Mouse (Mus musculus): ENCODE measurements around the gene Sgo1.

DNA sequence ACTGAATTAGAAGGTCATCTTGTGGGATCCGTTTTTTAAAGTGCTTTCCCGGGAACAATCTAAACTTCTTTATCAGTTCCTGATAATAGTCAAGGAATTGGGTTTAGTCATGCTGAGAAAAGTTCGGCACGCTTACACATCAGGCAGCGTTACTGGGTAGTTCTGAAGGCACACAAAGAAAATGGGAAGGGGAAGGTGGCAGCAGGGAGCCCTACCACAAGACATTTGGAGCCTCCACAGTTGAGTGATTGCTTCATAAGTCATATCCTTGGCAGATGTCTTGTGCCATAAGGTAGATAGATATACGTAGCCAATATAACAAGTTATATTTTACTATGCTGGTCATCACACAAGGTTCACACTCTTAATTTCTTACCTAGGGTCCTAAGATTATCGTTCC lies 813 bp upstream of the Sgo1 start:
- no peak for TF ChIP-seq CTCF (IDR thresholded peaks at IDR 0.05; ENCODE audit: borderline replicate concordance, control insufficient read depth, extremely low read depth, insufficient read depth, low read length, poor library complexity)
- no peak for TF ChIP-seq POLR2A (IDR thresholded peaks at IDR 0.05; ENCODE audit: control insufficient read depth, extremely low read depth, insufficient read depth, low read length, poor library complexity)
